In the genomic region with DNA sequence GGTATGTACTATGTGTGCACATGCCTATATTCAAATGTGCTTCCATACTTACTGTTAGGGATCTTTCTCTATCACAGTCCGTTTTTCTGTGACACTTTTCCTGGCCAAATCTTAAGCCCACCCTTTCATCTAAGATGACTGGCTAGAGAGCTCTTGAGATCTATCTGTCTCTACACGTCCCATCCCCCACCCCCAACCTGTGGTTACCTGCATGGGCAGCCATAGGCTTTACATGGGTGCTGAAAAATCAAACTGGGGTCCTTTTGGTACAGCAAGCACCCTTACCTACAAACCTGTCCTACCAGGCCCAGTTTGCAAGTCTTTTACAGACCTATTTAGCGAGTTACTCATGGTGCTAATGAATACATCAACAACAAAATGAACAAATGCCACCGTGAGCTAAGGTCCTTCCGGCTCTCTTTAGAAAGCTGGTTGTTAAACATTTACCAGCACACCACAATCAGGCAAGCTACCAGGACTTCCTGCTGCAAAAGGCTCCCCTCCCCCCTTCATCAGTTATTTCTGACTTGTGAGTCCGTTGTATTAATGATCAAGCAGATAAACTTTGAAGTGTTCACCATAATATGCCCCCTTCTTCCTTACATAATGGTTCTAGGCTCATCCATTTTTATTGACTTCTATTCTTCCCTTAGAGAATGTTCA, we compare ENCODE assay signal across 16 mouse cellular contexts. TPM values are rescaled to one million over a fixed set of nuclear protein-coding genes. Genes with fewer than 3 reads are reported as not detected.
DNase-seq lines count a peak whose midpoint lies in the region; ATAC-seq lines count a peak whose summit lies in the region.
"Had no signal": no experiment of that assay in that cellular context is flagged by ENCODE, and none has a peak within 500 bp of the region (broad histone marks: within the 10 kb centered on the region; RNA-seq: fewer than 3 reads in every experiment).

No protein-coding gene starts in this region.

- no peaks in the 10 kb centered on the region for H3K4me1 ChIP-seq in lung, embryonic 16.5 days (replicated peaks; ENCODE audit: control insufficient read depth, insufficient read depth, low read length)
- H3K4me1 ChIP-seq in intestine, embryonic 16.5 days (ENCODE audit: control insufficient read depth, insufficient read depth, low read length) = no peaks in the 10 kb centered on the region
- no peaks in the 10 kb centered on the region for H3K4me1 ChIP-seq in stomach, embryonic 16.5 days (ENCODE audit: control insufficient read depth, insufficient read depth, low read length)
- H3K4me1 ChIP-seq: embryonic facial prominence, embryonic 15.5 days; forebrain, embryonic 12.5 days; midbrain, embryonic 12.5 days had no signal

- no peaks in the 10 kb centered on the region for H3K36me3 ChIP-seq in lung, embryonic 16.5 days (ENCODE audit: control insufficient read depth, insufficient read depth, low read length)
- H3K36me3 ChIP-seq in intestine, embryonic 16.5 days (ENCODE audit: control insufficient read depth, insufficient read depth, low read length) = no peaks in the 10 kb centered on the region
- no peaks in the 10 kb centered on the region for H3K36me3 ChIP-seq in stomach, embryonic 16.5 days (ENCODE audit: control insufficient read depth, insufficient read depth, low read length)
- H3K36me3 ChIP-seq: embryonic facial prominence, embryonic 15.5 days; forebrain, embryonic 12.5 days; midbrain, embryonic 12.5 days had no signal

- H3K27me3 ChIP-seq in lung, embryonic 16.5 days (ENCODE audit: control insufficient read depth, insufficient read depth, low read depth, low read length) = no peaks in the 10 kb centered on the region
- H3K27me3 ChIP-seq in intestine, embryonic 16.5 days (replicated peaks; ENCODE audit: control insufficient read depth, insufficient read depth, low read length) = no peaks in the 10 kb centered on the region
- H3K27me3 ChIP-seq in stomach, embryonic 16.5 days (ENCODE audit: control insufficient read depth, insufficient read depth, low read length) = no peaks in the 10 kb centered on the region
- H3K27me3 ChIP-seq: embryonic facial prominence, embryonic 15.5 days; forebrain, embryonic 12.5 days; midbrain, embryonic 12.5 days had no signal

- no peak overlapping the region for H3K9ac ChIP-seq in lung, embryonic 16.5 days (ENCODE audit: low read length)
- no peak overlapping the region for H3K9ac ChIP-seq in intestine, embryonic 16.5 days (ENCODE audit: low read depth, low read length)
- H3K9ac ChIP-seq in stomach, embryonic 16.5 days (ENCODE audit: low read length) = no peak overlapping the region; the same call in 1 of the 2 replicates
- H3K9ac ChIP-seq: embryonic facial prominence, embryonic 15.5 days; forebrain, embryonic 12.5 days; hindbrain, embryonic 14.5 days; midbrain, embryonic 12.5 days had no signal

- 0 out of 2 replicates have a peak, but pooled peaks have one; percentile 17 for ATAC-seq in lung, embryonic 16.5 days (ENCODE audit: low read depth)
- peak; percentile 63 for ATAC-seq in intestine, embryonic 16.5 days
- ATAC-seq in stomach, embryonic 16.5 days (ENCODE audit: insufficient read depth, low FRiP score) = peak; percentile 75; the same call in 1 of the 2 replicates

- 30% methylated on average over 6 of the region's 6 CpGs for WGBS in lung, embryonic 16.5 days
- WGBS in intestine, embryonic 16.5 days = 36% methylated on average over 6 of the region's 6 CpGs
- 40% methylated on average over 6 of the region's 6 CpGs for WGBS in stomach, embryonic 16.5 days

- no peak for DNase-seq in lung, postnatal 36 days
- peak; percentile 35 for DNase-seq in kidney, postnatal 10 days
- DNase-seq in thymus, adult 18-20 months = no peak
- DNase-seq in spleen, adult 18-20 months = no peak
- DNase-seq in Muller cell, postnatal 12 days (ENCODE audit: inconsistent ontology term) = no peak
- DNase-seq: adrenal gland, postnatal 10 days; cerebellum, adult 2 months; lung, postnatal 10 days; right cerebral cortex, adult 18-20 months had no signal

- H3K4me3 ChIP-seq in lung, embryonic 16.5 days (ENCODE audit: low read length) = no peak overlapping the region
- no peak overlapping the region for H3K4me3 ChIP-seq in intestine, embryonic 16.5 days (ENCODE audit: low read length)
- H3K4me3 ChIP-seq in stomach, embryonic 16.5 days (replicated peaks; ENCODE audit: low read length) = no peak overlapping the region
- H3K4me3 ChIP-seq: embryonic facial prominence, embryonic 15.5 days; forebrain, embryonic 12.5 days; midbrain, embryonic 12.5 days had no signal

- H3K27ac ChIP-seq in lung, embryonic 16.5 days (ENCODE audit: low read length) = no peak overlapping the region
- no peak overlapping the region for H3K27ac ChIP-seq in intestine, embryonic 16.5 days (ENCODE audit: low read length)
- H3K27ac ChIP-seq in stomach, embryonic 16.5 days (ENCODE audit: low read length) = peak overlapping the region; percentile 59
- H3K27ac ChIP-seq: embryonic facial prominence, embryonic 15.5 days; forebrain, embryonic 12.5 days; hindbrain, embryonic 14.5 days; midbrain, embryonic 12.5 days had no signal

- no peaks in the 10 kb centered on the region for H3K9me3 ChIP-seq in lung, embryonic 16.5 days (ENCODE audit: control insufficient read depth, low read length)
- no peaks in the 10 kb centered on the region for H3K9me3 ChIP-seq in intestine, embryonic 16.5 days (ENCODE audit: control insufficient read depth, low read length)
- 0 out of 2 replicates have a peak, but pooled peaks cover 4% of the 10 kb centered on the region for H3K9me3 ChIP-seq in stomach, embryonic 16.5 days (replicated peaks; ENCODE audit: control insufficient read depth, low read length)
- H3K9me3 ChIP-seq: embryonic facial prominence, embryonic 15.5 days; forebrain, embryonic 12.5 days; midbrain, embryonic 12.5 days had no signal

- no peak overlapping the region for H3K4me2 ChIP-seq in lung, embryonic 16.5 days (ENCODE audit: low read depth, low read length)
- no peak overlapping the region; the same call in 1 of the 2 replicates for H3K4me2 ChIP-seq in intestine, embryonic 16.5 days (ENCODE audit: low read depth, low read length)
- peak overlapping the region; percentile 5 for H3K4me2 ChIP-seq in stomach, embryonic 16.5 days (ENCODE audit: low read depth, low read length)
- H3K4me2 ChIP-seq: embryonic facial prominence, embryonic 15.5 days; forebrain, embryonic 12.5 days; hindbrain, embryonic 14.5 days; midbrain, embryonic 12.5 days had no signal

RNA-seq across cellular contexts. Expression of a gene that starts 5.7 kb away (rescaled TPM):
- polyA plus RNA-seq in lung, embryonic 16.5 days (2015; fragmentation: Nextera tagmentation; extraction: Ambion mirVana) = 37.2 and 39.8 TPM in 2 replicates
- 33.4 and 33.6 TPM in 2 replicates for polyA plus RNA-seq in intestine, embryonic 16.5 days (2015; fragmentation: Nextera tagmentation; extraction: Ambion mirVana)
- polyA plus RNA-seq in stomach, embryonic 16.5 days (2015; fragmentation: Nextera tagmentation; extraction: Ambion mirVana) = 33.0 and 37.4 TPM in 2 replicates

Comparison
In these comparisons a context has a peak if more than half of its experiments do, and no peak if none do; other contexts are left out.
1. ATAC-seq: peak in every context shown above with its lines; median percentile 75 in stomach, embryonic 16.5 days; 63 in intestine, embryonic 16.5 days; 17 in lung, embryonic 16.5 days.